Mouse (Mus musculus) adrenal gland, adult 2 months (tissue): ENCODE data around the gene Cntn3. TPM values are rescaled to one million over a fixed set of nuclear protein-coding genes. Genes with fewer than 3 reads are reported as not detected.

Experiments
- DNase-seq: peaks from one replicate; pipeline ENCODE4 v3.0.0; 2021
- polyA plus RNA-seq: library from polyadenylated mRNA; depleted of rRNA; stranded (reverse); fragments of >200 nt; gene quantifications from 2 replicates; pipeline ENCODE4 v1.2.3, GENCODE M21; 2012
- total RNA-seq, 2 experiments: library from RNA; stranded (reverse); gene quantifications; 2 replicates each; pipeline ENCODE4 v1.2.3; 2021

The Cntn3 gene
- total and polyA plus RNA-seq, 3 experiments = 0.29 to 0.73 TPM; not detected in 1

DNA sequence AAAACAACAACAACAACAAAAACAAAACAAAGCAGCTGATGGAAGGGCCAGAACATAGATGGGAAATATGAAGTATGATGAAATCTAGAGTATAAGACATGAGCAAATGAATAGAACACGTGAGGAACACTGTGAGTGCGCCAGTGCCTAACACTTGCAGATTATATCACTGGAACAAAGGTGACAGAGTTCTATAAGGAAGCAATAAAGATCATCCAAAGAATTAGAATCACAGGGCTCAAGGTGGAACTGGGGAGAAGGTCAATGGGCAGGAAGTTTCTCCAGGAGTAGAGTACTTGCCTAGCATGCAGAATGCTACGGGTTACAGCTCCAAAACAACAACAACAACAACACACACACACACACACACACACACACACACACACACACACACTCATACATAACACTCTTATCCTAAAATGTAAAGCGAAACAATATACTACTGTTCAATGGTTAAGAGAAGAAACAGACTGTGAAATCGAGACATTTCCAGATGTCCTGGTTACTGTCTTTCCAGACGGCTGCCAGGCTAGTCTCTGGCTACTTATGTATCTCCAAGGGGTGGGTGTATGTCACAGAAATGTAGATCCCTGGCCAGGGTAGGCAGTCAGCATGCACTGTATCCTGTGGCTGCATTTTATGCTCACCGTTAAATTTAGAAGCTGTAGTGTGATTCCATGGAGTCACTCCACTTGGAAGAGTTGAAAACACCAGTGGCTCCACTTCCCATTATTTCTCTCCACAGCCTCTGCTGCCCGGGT, 94.4 kb downstream of the Cntn3 start:
- no peak for DNase-seq

- no peak for DNase-seq
Measured at GRCm38 (mm10) chr6:102438353-102438752, 134.5 kb downstream of the Cntn3 start.

DNA sequence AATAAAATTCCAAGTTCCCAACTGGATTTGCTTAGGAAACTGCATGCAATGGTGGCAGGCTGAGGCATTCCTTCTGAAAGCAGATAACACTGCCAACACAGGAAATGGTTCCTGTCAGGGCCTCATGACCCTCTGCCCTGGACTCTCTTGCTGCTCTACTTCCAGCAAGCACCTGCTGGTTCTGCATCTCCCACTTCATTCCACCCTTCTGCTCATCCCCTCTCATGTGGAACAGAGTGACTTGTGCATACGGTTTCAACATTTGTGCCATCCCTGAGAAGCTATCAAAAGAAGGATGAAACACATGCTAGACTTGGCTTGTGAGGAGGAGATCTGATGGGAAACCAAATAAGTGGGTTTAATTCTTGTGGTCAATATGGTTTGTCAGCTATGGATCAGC, 145.4 kb downstream of the Cntn3 start:
- DNase-seq = no peak

- DNase-seq = no peak
Measured at GRCm38 (mm10) chr6:102421781-102422180, 151.1 kb downstream of the Cntn3 start.

DNA sequence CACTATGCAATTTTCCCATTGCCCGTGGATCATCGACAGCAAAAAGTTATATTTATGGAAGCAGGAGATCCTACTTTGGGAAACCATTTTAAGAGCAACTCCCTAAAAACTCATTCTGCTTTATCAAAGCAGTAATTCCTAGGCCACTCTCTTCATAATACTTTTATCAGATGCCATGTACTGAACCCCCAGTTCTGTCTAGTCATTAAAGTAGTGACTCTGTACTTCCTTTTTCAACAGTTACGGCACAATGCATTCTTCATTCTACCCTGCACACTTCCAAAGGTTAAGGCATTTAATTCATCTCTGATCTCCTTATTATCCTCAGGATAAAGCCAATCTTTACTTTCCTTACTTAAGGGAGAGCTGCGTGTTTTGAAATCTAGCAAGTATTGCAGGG, 184.3 kb downstream of the Cntn3 start:
- no peak for DNase-seq

- no peak for DNase-seq
Measured at GRCm38 (mm10) chr6:102372112-102372511, 200.8 kb downstream of the Cntn3 start.

GRCm38 (mm10) chr6:102363880-102364279, 209.0 kb downstream of the Cntn3 start:
- DNase-seq = no peak

DNA sequence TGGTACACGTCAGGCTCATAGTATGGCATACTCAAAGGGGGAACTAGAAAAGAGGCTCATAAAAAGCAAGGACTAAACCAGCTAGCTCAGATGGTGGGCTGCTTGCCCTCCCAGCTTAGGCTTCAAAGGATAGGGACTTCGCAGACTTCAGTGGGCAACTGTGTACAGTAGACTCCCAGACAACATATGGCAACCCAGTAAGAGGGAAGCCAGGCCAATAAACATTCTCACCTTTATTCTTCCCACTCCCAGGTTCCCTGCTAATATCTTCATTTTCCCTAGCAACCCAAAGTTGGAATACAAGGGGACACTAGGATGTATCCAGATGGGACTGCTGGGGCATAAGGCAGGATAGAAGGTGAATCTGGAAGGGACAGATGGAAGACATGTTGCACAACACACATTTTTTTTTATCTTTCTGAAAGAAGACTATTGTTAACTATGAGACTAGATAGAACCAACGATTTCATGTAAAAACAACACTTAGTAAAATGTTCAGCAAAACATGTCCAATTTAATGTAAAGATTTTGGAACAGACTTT, 209.5 kb downstream of the Cntn3 start:
- no peak for DNase-seq

GRCm38 (mm10) chr6:102332144-102332543, 240.8 kb downstream of the Cntn3 start:
- DNase-seq = no peak

- DNase-seq = no peak
Measured at GRCm38 (mm10) chr6:102326711-102327110, 246.2 kb downstream of the Cntn3 start.

DNA sequence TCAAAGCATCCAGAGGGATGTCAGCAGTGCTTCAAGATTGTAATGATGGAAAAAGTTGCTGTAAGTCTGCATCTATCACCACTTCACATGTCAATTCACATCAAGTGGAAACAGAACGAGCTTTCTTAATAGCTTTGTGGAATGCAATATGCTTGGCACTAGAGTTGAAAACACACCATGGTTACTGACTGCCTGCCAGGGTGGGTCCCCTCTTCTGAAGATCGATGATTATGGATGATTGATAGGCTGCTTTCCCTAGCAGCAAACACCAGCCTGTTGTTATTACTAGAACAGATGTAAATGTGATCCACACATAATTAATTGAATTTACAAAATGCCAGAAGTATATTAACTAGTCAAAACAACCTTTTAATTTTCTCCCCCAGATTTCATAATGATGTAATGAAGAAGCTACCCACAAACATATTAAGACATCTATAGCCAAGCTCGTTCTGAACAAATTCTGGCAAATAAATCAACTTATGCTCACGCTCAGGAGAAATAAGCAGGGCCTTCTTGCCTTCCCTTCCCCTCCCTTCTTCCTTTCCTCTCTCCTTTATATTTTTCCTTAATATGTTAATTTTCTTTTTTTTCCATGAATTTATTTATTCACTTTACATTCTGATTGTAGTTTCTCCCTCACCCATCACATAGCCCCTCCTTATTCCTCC, 250.2 kb downstream of the Cntn3 start:
- DNase-seq = no peak

GRCm38 (mm10) chr6:102319755-102320154, 253.1 kb downstream of the Cntn3 start:
- DNase-seq = no peak

GRCm38 (mm10) chr6:102282889-102283288, 290.0 kb downstream of the Cntn3 start:
- DNase-seq = no peak

DNA sequence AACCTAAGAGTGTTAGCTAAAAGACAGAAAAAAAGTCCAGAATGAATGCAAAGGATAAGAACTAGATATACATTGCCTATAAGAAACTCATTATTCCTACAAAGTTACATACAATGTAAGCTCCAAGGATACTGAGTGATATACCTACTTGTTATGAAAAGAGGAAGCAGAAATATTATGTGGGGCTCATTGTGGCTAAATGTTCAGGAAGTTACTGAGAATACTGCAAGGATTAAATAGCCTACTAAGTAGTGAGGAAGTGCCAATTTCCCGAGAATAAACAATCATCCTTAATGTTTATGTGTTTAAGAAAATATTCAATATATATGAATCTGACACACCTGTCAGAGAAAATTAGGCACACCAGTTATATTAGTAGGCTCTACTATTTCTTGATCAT, 341.9 kb downstream of the Cntn3 start:
- no peak for DNase-seq

DNA sequence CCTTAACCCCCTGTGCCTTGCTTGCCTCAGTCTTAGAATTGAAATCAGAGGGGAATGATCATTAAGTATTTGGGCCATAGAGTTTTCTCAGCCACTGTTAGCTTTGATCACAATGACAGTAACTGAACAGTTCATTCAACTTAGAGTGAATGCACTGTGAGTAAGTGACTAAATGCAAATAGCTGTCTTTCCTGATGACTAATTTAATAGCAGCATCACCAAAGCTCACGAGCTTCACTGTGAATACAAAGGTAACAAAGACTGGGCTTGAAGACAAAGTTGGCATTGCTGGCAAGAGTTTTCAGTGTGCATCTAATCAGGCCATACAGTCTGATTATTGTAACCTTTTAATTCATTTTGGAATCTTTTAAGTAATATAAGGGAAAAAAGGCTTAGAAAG, 386.6 kb downstream of the Cntn3 start:
- DNase-seq = no peak

DNA sequence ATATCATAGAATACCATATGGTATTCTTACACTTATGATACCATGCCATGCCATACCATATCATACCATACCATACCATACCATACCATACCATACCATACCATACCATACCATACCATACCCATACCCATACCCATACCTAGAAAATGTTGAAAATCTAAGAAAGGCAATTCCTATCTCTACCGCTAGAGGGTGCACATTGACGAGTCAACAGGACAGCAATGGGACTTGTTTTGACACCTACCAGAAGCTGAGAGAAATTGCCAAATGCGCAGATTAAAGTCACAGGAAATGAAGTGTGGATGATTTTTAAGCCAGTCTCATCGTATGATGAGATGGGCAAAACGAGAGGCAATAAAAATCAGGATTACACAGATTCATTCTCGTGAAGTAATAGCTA, 402.0 kb downstream of the Cntn3 start:
- DNase-seq = no peak

DNA sequence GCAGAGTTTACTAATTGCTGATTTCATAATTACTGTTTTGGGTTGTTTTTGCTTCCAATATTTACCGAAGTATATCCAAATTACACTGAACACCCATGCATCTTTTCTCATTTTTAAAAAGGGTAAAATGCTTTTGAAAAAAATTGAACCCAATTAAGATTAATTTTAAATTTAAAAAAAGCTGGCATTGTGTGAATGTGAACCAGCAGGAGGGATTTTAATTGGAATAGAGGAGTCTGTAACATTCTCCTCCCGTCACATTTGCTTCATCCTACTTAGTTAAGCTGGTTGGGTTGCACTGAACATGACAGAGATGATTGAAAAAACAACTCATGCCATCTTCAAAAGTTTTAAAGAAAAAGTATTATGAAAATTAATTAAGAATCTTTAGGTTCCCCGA, 411.7 kb downstream of the Cntn3 start:
- no peak for DNase-seq

DNA sequence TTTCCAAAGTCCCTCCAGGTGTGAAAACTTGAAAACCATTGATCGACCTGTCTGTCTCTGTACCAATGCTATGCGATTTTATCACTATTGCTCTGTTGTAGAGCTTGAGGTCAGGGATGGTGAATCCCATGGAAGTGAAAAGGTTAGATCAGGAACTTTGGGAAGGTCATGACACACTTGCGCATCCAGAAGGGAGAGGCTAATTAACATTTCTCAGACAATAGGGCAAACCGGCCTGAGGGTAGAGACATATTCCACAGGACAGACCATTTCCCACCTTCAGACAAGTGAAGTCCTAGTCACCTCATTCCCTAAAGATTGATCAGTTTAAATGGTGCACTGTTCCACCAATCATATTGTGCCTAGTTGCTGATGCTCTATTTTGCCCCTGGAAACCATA, 451.2 kb downstream of the Cntn3 start:
- DNase-seq = no peak

DNA sequence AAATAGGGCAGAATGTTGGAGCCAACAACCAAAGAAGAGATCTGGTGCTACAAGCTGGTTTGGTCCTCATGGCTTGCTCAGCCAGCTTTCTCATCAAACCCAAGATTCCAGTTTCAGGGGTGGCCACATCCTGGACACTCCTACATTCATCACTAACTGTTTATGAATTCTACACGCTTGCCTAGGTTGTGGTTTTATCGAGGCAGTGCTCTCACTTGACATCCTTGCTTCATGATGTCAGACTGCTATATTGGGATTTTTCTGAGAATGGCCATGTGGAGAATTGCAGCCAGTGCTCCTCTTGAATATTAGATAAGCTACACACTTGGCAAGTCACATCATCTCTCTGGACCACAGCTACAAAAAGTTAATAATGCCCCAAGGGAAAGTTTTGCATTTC, 452.9 kb downstream of the Cntn3 start:
- DNase-seq = no peak

- DNase-seq = no peak
Measured at GRCm38 (mm10) chr6:102113629-102114028, 459.3 kb downstream of the Cntn3 start.
